ENCODE assay signal across 8 mouse cellular contexts in the genomic region with DNA sequence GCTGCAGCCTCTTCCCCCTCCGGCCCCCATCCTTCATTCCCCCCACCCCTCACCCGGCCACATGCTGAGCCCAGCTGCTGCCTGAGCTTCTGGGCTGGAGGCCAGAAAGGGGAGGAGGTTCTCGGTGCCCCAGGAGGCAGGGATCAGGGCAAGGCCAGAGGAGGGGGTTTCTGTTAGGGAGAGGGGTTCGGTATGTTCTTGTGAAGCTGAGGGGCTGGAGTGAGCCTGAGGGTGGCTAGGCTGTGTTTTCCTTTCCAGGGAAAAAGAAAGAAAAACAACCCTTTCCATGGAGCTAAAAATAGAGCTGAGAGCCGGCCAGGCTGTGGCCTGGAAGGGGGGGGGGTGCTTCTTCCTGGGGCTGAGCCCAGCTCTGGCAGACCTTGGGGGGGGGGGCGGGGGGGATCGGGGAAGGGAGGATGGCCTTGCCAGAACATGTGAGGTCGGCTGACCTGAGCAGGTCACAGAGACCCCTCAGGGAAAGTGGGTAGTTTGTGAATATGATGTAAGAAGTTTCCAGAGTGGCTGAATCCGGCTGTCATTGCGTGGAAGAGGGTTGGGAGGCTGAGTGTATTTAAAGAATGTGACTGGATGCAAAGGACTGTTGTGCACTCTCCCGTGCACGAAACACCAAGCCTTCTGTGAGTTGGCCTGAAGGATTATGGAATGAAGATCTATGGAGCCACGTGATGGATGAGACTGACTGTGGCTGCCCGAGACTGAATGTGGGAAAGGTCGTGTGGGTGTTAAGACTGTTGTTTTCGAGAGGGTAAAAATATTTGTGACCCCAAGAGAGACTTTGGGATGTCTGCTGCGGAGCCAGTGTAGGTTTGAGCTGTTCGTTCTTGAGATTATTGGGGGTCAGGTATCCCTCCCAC. TPM values are rescaled to one million over a fixed set of nuclear protein-coding genes. Genes with fewer than 3 reads are reported as not detected.
DNase-seq lines count a peak whose midpoint lies in the region; ATAC-seq and TF ChIP-seq lines count a peak whose summit lies in the region.

No protein-coding gene starts in this region.

- H3K9me3 ChIP-seq in ES-E14 (ENCODE audit: control insufficient read depth, insufficient read depth, low read depth, low read length): no peaks in the 10 kb centered on the region
- no peaks in the 10 kb centered on the region for H3K9me3 ChIP-seq in forebrain, embryonic 10.5 days
- H3K9me3 ChIP-seq in heart, postnatal 0 days (replicated peaks; ENCODE audit: control insufficient read depth, low read length): no peaks in the 10 kb centered on the region
- no peaks in the 10 kb centered on the region for H3K9me3 ChIP-seq in lung, embryonic 14.5 days (ENCODE audit: low read depth, low read length)

- peaks cover 8% of the 10 kb centered on the region for H3K36me3 ChIP-seq in ES-E14 (ENCODE audit: control insufficient read depth, insufficient read depth, low read length, poor library complexity, severe bottlenecking)
- peaks cover 37% of the 10 kb centered on the region for H3K36me3 ChIP-seq in forebrain, embryonic 10.5 days (replicated peaks)
- peaks cover 9% of the 10 kb centered on the region; the same call in 1 of the 2 replicates for H3K36me3 ChIP-seq in heart, postnatal 0 days (replicated peaks; ENCODE audit: control insufficient read depth, insufficient read depth, low read length)
- peaks cover 18% of the 10 kb centered on the region for H3K36me3 ChIP-seq in lung, embryonic 14.5 days (ENCODE audit: insufficient read depth)

- peaks cover 17 to 19% of the 10 kb centered on the region in 2 experiments for H3K4me1 ChIP-seq in ES-E14 (ENCODE audit: control insufficient read depth in 2 of 2, insufficient read depth in 2 of 2, low read length in 2 of 2, poor library complexity in 1 of 2)
- H3K4me1 ChIP-seq in bone marrow macrophage, adult 2 months (ENCODE audit: control insufficient read depth, insufficient read depth, low read length): peaks cover 12% of the 10 kb centered on the region
- H3K4me1 ChIP-seq in forebrain, embryonic 10.5 days: peaks cover 90% of the 10 kb centered on the region
- H3K4me1 ChIP-seq in heart, postnatal 0 days (ENCODE audit: control insufficient read depth, insufficient read depth): peaks cover 24% of the 10 kb centered on the region
- H3K4me1 ChIP-seq in lung, embryonic 14.5 days (ENCODE audit: insufficient read depth): peaks cover 36% of the 10 kb centered on the region

- WGBS in forebrain, embryonic 10.5 days: under 1% methylated on average over 17 of the region's 18 CpGs
- WGBS in heart, postnatal 0 days: under 1% methylated on average over 17 of the region's 18 CpGs
- WGBS in lung, embryonic 14.5 days: under 1% methylated on average over 17 of the region's 18 CpGs

- no peak for DNase-seq in ES-E14 (ENCODE audit: low read depth, low spot score)
- peak; percentile 72 for DNase-seq in forebrain, embryonic 10.5 days (ENCODE audit: extremely low spot score, low spot score)
- DNase-seq in heart, postnatal 0 days (ENCODE audit: low spot score): peak; percentile 89
- DNase-seq in kidney, postnatal 25 days: peak; percentile 93 to 96
- DNase-seq in lung, embryonic 14.5 days: peak; percentile 93
- DNase-seq in ovary, postnatal 14 days (ENCODE audit: low spot score): peak; percentile 71
- DNase-seq in spleen, postnatal 4 days (ENCODE audit: low spot score in 2 of 2): no peak

- TF ChIP-seq EP300 in heart, postnatal 0 days (IDR thresholded peaks at IDR 0.05; ENCODE audit: low read depth): no peak

- no peak for TF ChIP-seq CTCF in bone marrow macrophage, adult 2 months (IDR thresholded peaks at IDR 0.05; ENCODE audit: low read depth, low read length)
- no peak for TF ChIP-seq CTCF in heart, postnatal 0 days (IDR thresholded peaks at IDR 0.05; ENCODE audit: low read depth)
- no peak for TF ChIP-seq CTCF in lung, embryonic 14.5 days (IDR thresholded peaks at IDR 0.05; ENCODE audit: low read depth)

- H3K4me2 ChIP-seq in heart, postnatal 0 days (ENCODE audit: low read depth, low read length): peak overlapping the region; percentile 91
- peak overlapping the region; percentile 97 for H3K4me2 ChIP-seq in lung, embryonic 14.5 days

- peak overlapping the region; percentile 2 for H3K9ac ChIP-seq in ES-E14 (ENCODE audit: insufficient read depth, low read depth, low read length, poor library complexity, severe bottlenecking)
- H3K9ac ChIP-seq in heart, postnatal 0 days (replicated peaks; ENCODE audit: low read depth, low read length): peak overlapping the region; percentile 94
- H3K9ac ChIP-seq in lung, embryonic 14.5 days: peak overlapping the region; percentile 91

- ATAC-seq in heart, postnatal 0 days (ENCODE audit: insufficient read depth, low read depth): peak; percentile 47
- peak; percentile 42 for ATAC-seq in lung, embryonic 14.5 days (ENCODE audit: insufficient read depth)

- no peak for TF ChIP-seq POLR2A in bone marrow macrophage, adult 2 months (IDR thresholded peaks at IDR 0.05; ENCODE audit: borderline replicate concordance, low read depth, low read length)

- H3K27ac ChIP-seq in ES-E14 (ENCODE audit: insufficient read depth, low read depth, low read length, poor library complexity, severe bottlenecking): 0 out of 2 replicates have a peak overlapping the region, but pooled peaks have one; percentile 19
- peak overlapping the region; percentile 65 for H3K27ac ChIP-seq in bone marrow macrophage, adult 2 months (ENCODE audit: insufficient read depth, low read depth, low read length)
- peak overlapping the region; percentile 98 for H3K27ac ChIP-seq in forebrain, embryonic 10.5 days
- peak overlapping the region; percentile 97 for H3K27ac ChIP-seq in heart, postnatal 0 days (ENCODE audit: low read depth)
- H3K27ac ChIP-seq in lung, embryonic 14.5 days (ENCODE audit: low read depth): peak overlapping the region; percentile 99

- in situ Hi-C loops in ES-E14 (cut with MboI; ENCODE audit: low sequenced_read_pairs in 2 of 2, unreplicated experiment in 2 of 2): no loop called here

- H3K27me3 ChIP-seq in forebrain, embryonic 10.5 days (ENCODE audit: poor library complexity, severe bottlenecking): no peaks in the 10 kb centered on the region
- H3K27me3 ChIP-seq in heart, postnatal 0 days (ENCODE audit: control insufficient read depth, insufficient read depth, low read length): no peaks in the 10 kb centered on the region
- no peaks in the 10 kb centered on the region for H3K27me3 ChIP-seq in lung, embryonic 14.5 days (ENCODE audit: insufficient read depth, low read length)

- H3K4me3 ChIP-seq in ES-E14 (ENCODE audit: insufficient read depth in 1 of 2, low read depth in 1 of 2, low read length in 2 of 2, poor library complexity in 1 of 2, severe bottlenecking in 1 of 2): peak overlapping the region; percentile 72 to 76
- H3K4me3 ChIP-seq in bone marrow macrophage, adult 2 months (ENCODE audit: insufficient read depth, low read length): peak overlapping the region; percentile 71
- peak overlapping the region; percentile 84 for H3K4me3 ChIP-seq in forebrain, embryonic 10.5 days
- H3K4me3 ChIP-seq in heart, postnatal 0 days (ENCODE audit: low read depth, low read length): peak overlapping the region; percentile 73
- peak overlapping the region; percentile 64 for H3K4me3 ChIP-seq in lung, embryonic 14.5 days (ENCODE audit: low read depth, low read length)

RNA-seq across cellular contexts. Expression of a gene that starts 2.4 kb away (rescaled TPM):
- total RNA-seq in ES-E14 (2012; rRNA removed): 30.6 and 31.9 TPM in 2 replicates
- 3.0 and 3.6 TPM in 2 replicates for polyA plus RNA-seq in bone marrow macrophage, adult 2 months (2012; ENCODE audit: insufficient read depth, insufficient read length, missing spikeins)
- polyA plus RNA-seq in forebrain, embryonic 10.5 days (2016; fragmentation: Nextera tagmentation; extraction: Ambion mirVana): 47.9 and 52.4 TPM in 2 replicates
- total RNA-seq in heart, postnatal 0 days (2014; rRNA removed; ENCODE audit: low replicate concordance): 76.5 and 127 TPM in 2 replicates
- 29.7 TPM in 2 replicates for polyA plus RNA-seq in heart, postnatal 0 days (2015; fragmentation: Nextera tagmentation; extraction: Ambion mirVana)
- 68.5 and 75.4 TPM in 2 replicates for polyA plus RNA-seq in lung, embryonic 14.5 days (2014; fragmentation: Nextera tagmentation; extraction: Ambion mirVana)

RNA-seq across cellular contexts. Expression of a gene that starts 10.3 kb away (rescaled TPM):
- total RNA-seq in ES-E14 (2012; rRNA removed): 50.0 and 62.7 TPM in 2 replicates
- polyA plus RNA-seq in bone marrow macrophage, adult 2 months (2012; ENCODE audit: insufficient read depth, insufficient read length, missing spikeins): 38.5 and 42.1 TPM in 2 replicates
- polyA plus RNA-seq in forebrain, embryonic 10.5 days (2016; fragmentation: Nextera tagmentation; extraction: Ambion mirVana): 71.4 and 75.0 TPM in 2 replicates
- 75.4 and 76.4 TPM in 2 replicates for total RNA-seq in heart, postnatal 0 days (2014; rRNA removed; ENCODE audit: low replicate concordance)
- 82.5 and 83.7 TPM in 2 replicates for polyA plus RNA-seq in heart, postnatal 0 days (2015; fragmentation: Nextera tagmentation; extraction: Ambion mirVana)
- 61.3 and 63.6 TPM in 2 replicates for polyA plus RNA-seq in lung, embryonic 14.5 days (2014; fragmentation: Nextera tagmentation; extraction: Ambion mirVana)

RNA-seq across cellular contexts. Expression of a gene that starts 11.1 kb away (rescaled TPM):
- 27.2 and 28.5 TPM in 2 replicates for total RNA-seq in ES-E14 (2012; rRNA removed)
- polyA plus RNA-seq in bone marrow macrophage, adult 2 months (2012; ENCODE audit: insufficient read depth, insufficient read length, missing spikeins): 4.4 and 5.5 TPM in 2 replicates
- polyA plus RNA-seq in forebrain, embryonic 10.5 days (2016; fragmentation: Nextera tagmentation; extraction: Ambion mirVana): 34.5 and 35.8 TPM in 2 replicates
- total RNA-seq in heart, postnatal 0 days (2014; rRNA removed; ENCODE audit: low replicate concordance): 12.9 and 13.0 TPM in 2 replicates
- polyA plus RNA-seq in heart, postnatal 0 days (2015; fragmentation: Nextera tagmentation; extraction: Ambion mirVana): 14.0 and 14.9 TPM in 2 replicates
- 13.0 and 14.8 TPM in 2 replicates for polyA plus RNA-seq in lung, embryonic 14.5 days (2014; fragmentation: Nextera tagmentation; extraction: Ambion mirVana)

RNA-seq across cellular contexts. Expression of a gene that starts 27.7 kb away (rescaled TPM):
- 3.8 and 7.3 TPM in 2 replicates for total RNA-seq in ES-E14 (2012; rRNA removed)
- 0.25 TPM in 1 of 2 replicates, not detected in the other for polyA plus RNA-seq in bone marrow macrophage, adult 2 months (2012; ENCODE audit: insufficient read depth, insufficient read length, missing spikeins)
- 3.4 and 3.8 TPM in 2 replicates for polyA plus RNA-seq in forebrain, embryonic 10.5 days (2016; fragmentation: Nextera tagmentation; extraction: Ambion mirVana)
- 0.85 and 1.1 TPM in 2 replicates for total RNA-seq in heart, postnatal 0 days (2014; rRNA removed; ENCODE audit: low replicate concordance)
- 0.10 and 0.14 TPM in 2 replicates for polyA plus RNA-seq in heart, postnatal 0 days (2015; fragmentation: Nextera tagmentation; extraction: Ambion mirVana)
- polyA plus RNA-seq in lung, embryonic 14.5 days (2014; fragmentation: Nextera tagmentation; extraction: Ambion mirVana): 1.7 and 2.1 TPM in 2 replicates

RNA-seq across cellular contexts. Expression of a gene that starts 28.9 kb away (rescaled TPM):
- 0.45 and 1.5 TPM in 2 replicates for total RNA-seq in ES-E14 (2012; rRNA removed)
- not detected in 2 replicates for polyA plus RNA-seq in bone marrow macrophage, adult 2 months (2012; ENCODE audit: insufficient read depth, insufficient read length, missing spikeins)
- 0.15 and 0.25 TPM in 2 replicates for polyA plus RNA-seq in forebrain, embryonic 10.5 days (2016; fragmentation: Nextera tagmentation; extraction: Ambion mirVana)
- 0.65 TPM in 1 of 2 replicates, not detected in the other for total RNA-seq in heart, postnatal 0 days (2014; rRNA removed; ENCODE audit: low replicate concordance)
- 0.10 and 0.11 TPM in 2 replicates for polyA plus RNA-seq in heart, postnatal 0 days (2015; fragmentation: Nextera tagmentation; extraction: Ambion mirVana)
- 0.39 TPM in 2 replicates for polyA plus RNA-seq in lung, embryonic 14.5 days (2014; fragmentation: Nextera tagmentation; extraction: Ambion mirVana)

Comparison
In these comparisons a context has a peak if more than half of its experiments do, and no peak if none do; other contexts are left out.
1. DNase-seq: peak in forebrain, embryonic 10.5 days (single experiment), heart, postnatal 0 days (single experiment), kidney, postnatal 25 days (2 of 2), lung, embryonic 14.5 days (single experiment) and ovary, postnatal 14 days (single experiment); none in ES-E14 (single experiment) and spleen, postnatal 4 days (0 of 2).
2. H3K27ac ChIP-seq: peak in every context shown above with its lines; median percentile 99 in lung, embryonic 14.5 days; 98 in forebrain, embryonic 10.5 days; 97 in heart, postnatal 0 days; 65 in bone marrow macrophage, adult 2 months; 19 in ES-E14.
3. H3K9ac ChIP-seq: peak in every context shown above with its lines; median percentile 94 in heart, postnatal 0 days; 91 in lung, embryonic 14.5 days; 2 in ES-E14.
4. Peak in every context shown above with its lines, with median percentiles within 50 percentile points of each other: H3K4me3 ChIP-seq.